Mouse (Mus musculus) kidney, embryonic 15.5 days (tissue): Measurements from ENCODE around the gene Siah3. TPM values are rescaled to one million over a fixed set of nuclear protein-coding genes. Genes with fewer than 3 reads are reported as not detected.

Experiments
- ATAC-seq: fragments of 200-750 bp; cut with Nextera tagmentation; replicated peaks from 2 replicates; pipeline ENCODE4 v1.8.0; 2017; ENCODE audit warnings: moderate TSS enrichment; ENCODE audit not compliant: low FRiP score
- H3K27ac ChIP-seq: fragments of 300-500 bp; sonication (generic); 2 replicates; pipeline ENCODE4 v1.5.1; 2015; ENCODE audit warnings: mild to moderate bottlenecking, inconsistent platforms
- H3K27me3 ChIP-seq: fragments of 300-500 bp; sonication (generic); 2 replicates; pipeline ENCODE4 v1.6.1; 2015; ENCODE audit warnings: inconsistent platforms
- H3K36me3 ChIP-seq: fragments of 300-500 bp; sonication (generic); 2 replicates; pipeline ENCODE4 v1.6.1; 2015; ENCODE audit warnings: inconsistent platforms
- H3K4me1 ChIP-seq: fragments of 300-500 bp; sonication (generic); 2 replicates; pipeline ENCODE4 v1.6.1; 2015; ENCODE audit warnings: inconsistent platforms
- H3K4me2 ChIP-seq: fragments of 300-500 bp; sonication (generic); 2 replicates; pipeline ENCODE4 v1.6.1; 2015; ENCODE audit warnings: moderate library complexity, mild to moderate bottlenecking, inconsistent platforms
- H3K4me3 ChIP-seq: fragments of 300-500 bp; sonication (generic); replicated peaks from 2 replicates; pipeline ENCODE4 v1.5.1; 2015; ENCODE audit warnings: mild to moderate bottlenecking, inconsistent platforms
- H3K9ac ChIP-seq: fragments of 300-500 bp; sonication (generic); 2 replicates; pipeline ENCODE4 v1.6.1; 2015; ENCODE audit warnings: mild to moderate bottlenecking, inconsistent platforms
- H3K9me3 ChIP-seq: fragments of 300-500 bp; sonication (generic); replicated peaks from 2 replicates; pipeline ENCODE4 v1.6.1; 2016; ENCODE audit warnings: inconsistent platforms
- WGBS: fragments of 180-500 bp; shearing (Covaris S2); methylation state at CpG from one replicate; pipeline ENCODE4 v1.1.7; 2015; ENCODE audit warnings: mixed read lengths; 5-methylcytosine and 5-hydroxymethylcytosine counted together
- polyA plus RNA-seq: library from polyadenylated mRNA; unstranded; fragments of >200 nt; fragmentation: Nextera tagmentation; extraction: Ambion mirVana; gene quantifications from 2 replicates; pipeline ENCODE4 v1.2.1, GENCODE M21; 2015

The Siah3 gene
- 0.14 and 0.19 TPM in 2 replicates for polyA plus RNA-seq

DNA sequence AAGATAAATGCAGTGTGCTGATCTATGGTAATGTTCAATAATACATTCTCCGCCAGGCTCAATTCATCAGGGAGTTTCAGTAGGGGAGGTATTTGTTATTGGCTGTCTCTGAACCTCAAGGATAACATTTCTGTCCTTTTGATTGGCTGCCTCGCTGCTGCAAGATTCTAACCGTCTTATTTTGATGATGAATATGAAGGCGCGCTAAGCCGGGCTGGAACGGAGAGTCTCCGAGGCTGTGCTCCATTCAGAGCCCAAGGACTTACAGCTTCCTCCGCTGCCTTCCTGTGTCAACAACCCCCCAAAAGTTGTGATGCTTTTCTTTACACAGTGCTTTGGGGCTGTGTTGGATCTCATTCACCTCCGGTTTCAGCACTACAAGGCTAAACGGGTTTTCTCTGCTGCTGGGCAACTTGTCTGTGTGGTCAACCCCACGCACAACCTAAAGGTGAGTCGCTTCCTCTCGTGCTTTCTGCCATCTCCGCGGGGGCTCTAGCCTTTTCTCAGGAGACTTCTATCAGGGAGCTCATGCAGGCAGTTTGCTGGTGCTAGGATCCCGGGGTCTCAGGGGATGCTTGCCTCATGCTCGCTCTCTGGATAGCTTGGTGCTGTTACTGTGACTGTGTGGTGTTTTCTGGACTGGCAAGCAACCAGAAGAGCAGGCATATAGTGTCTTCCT is at the start of gene Siah3:
TSS of gene Siah3 (plus strand) at position 240 of the 679 bp plus-strand sequence.
- H3K4me2 ChIP-seq, result peak within 1 kb of the TSS; percentile 74
- peak within 1 kb of the TSS; percentile 40 for H3K4me3 ChIP-seq
- WGBS, result 16% methylated on average over 18 of the region's 18 CpGs

GRCm38 (mm10) chr14:75409772-75410171 is 46.0 kb upstream of the Siah3 start:
- Histone ChIP-seq H3K9ac (no peak overlapping the region), H3K27me3 (no peaks in the 10 kb centered on the region), H3K36me3 (no peaks in the 10 kb centered on the region), H3K4me3 (no peak overlapping the region), H3K9me3 (0 out of 2 replicates have a peak, but pooled peaks cover 2% of the 10 kb centered on the region), H3K4me1 (peaks cover 7% of the 10 kb centered on the region; the same call in 1 of the 2 replicates), H3K4me2 (no peak overlapping the region), H3K27ac (0 out of 2 replicates have a peak overlapping the region, but pooled peaks have one; percentile 27)
- ATAC-seq, result no peak
- WGBS, result 70% methylated on average over 3 of the region's 3 CpGs

More for the DNA sequence above, at the start of gene Siah3:
- Histone ChIP-seq H3K36me3 (no peaks in the 10 kb centered on the region), H3K27me3 (peaks cover 30% of the 10 kb centered on the region), H3K9me3 (no peaks in the 10 kb centered on the region), H3K4me1 (peaks cover 22% of the 10 kb centered on the region), H3K9ac (0 out of 2 replicates have a peak within 1 kb of the TSS, but pooled peaks have one; percentile 23), H3K27ac (no peak within 1 kb of the TSS)
- no peak for ATAC-seq

GRCm38 (mm10) chr14:75410392-75410791 is 45.4 kb upstream of the Siah3 start:
- H3K9ac ChIP-seq, result no peak overlapping the region
- 0 out of 2 replicates have a peak, but pooled peaks cover 2% of the 10 kb centered on the region for H3K9me3 ChIP-seq
- H3K27me3 ChIP-seq, result no peaks in the 10 kb centered on the region
- no peak overlapping the region for H3K4me2 ChIP-seq
- H3K4me1 ChIP-seq, result peaks cover 7% of the 10 kb centered on the region; the same call in 1 of the 2 replicates
- no peak overlapping the region for H3K4me3 ChIP-seq
- 67% methylated on average over 4 of the region's 4 CpGs for WGBS
- no peaks in the 10 kb centered on the region for H3K36me3 ChIP-seq
- H3K27ac ChIP-seq, result no peak overlapping the region
- peak; percentile 86 for ATAC-seq

DNA sequence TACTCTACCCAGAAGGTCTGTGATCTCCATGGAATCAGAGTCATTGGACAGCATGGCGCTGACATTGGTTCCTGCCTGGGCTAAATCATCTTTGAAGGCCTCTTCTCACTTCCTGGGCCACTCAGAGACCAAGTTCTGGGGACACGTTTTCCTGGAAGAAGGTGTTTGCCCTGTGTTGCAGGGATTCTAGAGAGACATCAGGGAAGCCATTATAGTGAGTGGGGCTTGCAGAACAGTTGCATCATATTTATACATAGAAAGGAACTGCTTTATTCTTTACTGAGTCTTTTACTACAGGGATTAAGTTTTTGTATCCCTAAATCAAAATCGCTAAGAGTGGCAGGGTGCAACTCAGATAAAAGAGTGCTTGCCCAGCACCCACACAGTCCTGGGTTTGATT is 37.1 kb upstream of the Siah3 start:
- H3K4me1 ChIP-seq, result no peaks in the 10 kb centered on the region
- ATAC-seq, result no peak
- 78% methylated on average over 3 of the region's 3 CpGs for WGBS
- H3K27me3 ChIP-seq, result no peaks in the 10 kb centered on the region
- H3K4me3 ChIP-seq, result no peak overlapping the region
- no peak overlapping the region for H3K27ac ChIP-seq
- H3K9me3 ChIP-seq, result no peaks in the 10 kb centered on the region
- no peak overlapping the region for H3K4me2 ChIP-seq
- no peaks in the 10 kb centered on the region for H3K36me3 ChIP-seq
- no peak overlapping the region for H3K9ac ChIP-seq

DNA sequence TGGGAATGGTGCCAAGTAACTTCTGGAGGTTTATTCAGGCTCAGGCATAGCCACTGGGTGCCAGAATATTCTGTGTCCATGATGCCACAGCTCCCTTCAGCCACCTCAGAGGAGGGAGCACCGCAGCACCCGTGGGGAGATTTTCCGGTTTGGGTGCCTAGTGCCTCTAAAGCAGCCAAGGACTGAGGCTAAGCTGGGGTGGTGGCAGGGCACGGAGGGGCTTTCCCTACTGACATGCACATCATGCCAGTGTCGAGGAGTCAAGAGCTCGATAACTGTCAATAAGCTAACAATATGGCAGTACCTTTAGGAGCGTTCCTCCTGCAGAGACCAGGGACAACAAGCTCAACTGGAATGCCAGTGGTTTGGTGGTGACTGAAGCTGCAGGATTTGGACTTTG is 35.9 kb upstream of the Siah3 start:
- Histone ChIP-seq H3K36me3 (no peaks in the 10 kb centered on the region), H3K4me2 (no peak overlapping the region), H3K27ac (no peak overlapping the region), H3K4me1 (no peaks in the 10 kb centered on the region), H3K9me3 (no peaks in the 10 kb centered on the region), H3K4me3 (no peak overlapping the region), H3K27me3 (no peaks in the 10 kb centered on the region), H3K9ac (no peak overlapping the region)
- WGBS, result 91% methylated on average over 7 of the region's 7 CpGs
- ATAC-seq, result no peak

- Histone ChIP-seq H3K27me3 (no peaks in the 10 kb centered on the region), H3K4me1 (no peaks in the 10 kb centered on the region), H3K9ac (no peak overlapping the region), H3K36me3 (no peaks in the 10 kb centered on the region), H3K9me3 (no peaks in the 10 kb centered on the region), H3K4me3 (no peak overlapping the region), H3K27ac (no peak overlapping the region), H3K4me2 (no peak overlapping the region)
- no peak for ATAC-seq
- 63% methylated on average over 6 of the region's 6 CpGs for WGBS
Observed at GRCm38 (mm10) chr14:75420811-75421210, 35.0 kb upstream of the Siah3 start.

DNA sequence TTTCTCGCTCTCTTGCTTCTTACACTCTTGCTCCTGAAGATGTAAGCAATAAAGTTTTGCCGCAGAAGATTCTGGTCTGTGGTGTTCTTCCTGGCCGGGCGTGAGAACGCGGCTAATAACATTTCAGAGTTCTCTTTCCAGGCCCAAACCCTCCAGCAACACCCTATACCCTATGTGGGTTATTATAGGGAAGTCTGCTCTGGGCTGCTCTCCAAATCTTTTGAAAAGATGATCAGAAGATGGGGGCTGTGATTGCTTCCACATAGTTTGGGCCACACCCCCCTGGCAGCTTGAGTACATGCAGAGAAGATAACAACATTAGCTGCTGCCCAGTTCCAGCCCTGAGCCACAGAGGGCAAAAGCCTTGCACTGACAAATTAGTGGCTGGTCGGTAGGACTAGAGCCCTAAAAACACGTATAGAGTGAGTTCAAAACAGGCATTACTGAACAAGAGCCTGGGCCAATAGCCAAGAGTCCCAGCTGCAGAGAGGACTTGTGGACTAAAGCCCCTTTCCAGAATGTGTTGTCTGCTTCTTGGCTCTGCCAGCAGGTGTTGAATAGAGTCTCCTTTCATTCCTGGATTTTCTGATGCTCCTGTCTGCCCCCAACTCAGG is 24.5 kb upstream of the Siah3 start:
- Histone ChIP-seq H3K36me3 (no peaks in the 10 kb centered on the region), H3K4me3 (no peak overlapping the region), H3K4me1 (no peaks in the 10 kb centered on the region), H3K27ac (no peak overlapping the region), H3K9ac (no peak overlapping the region), H3K9me3 (no peaks in the 10 kb centered on the region), H3K4me2 (no peak overlapping the region), H3K27me3 (no peaks in the 10 kb centered on the region)
- 92% methylated on average over 7 of the region's 8 CpGs for WGBS
- no peak for ATAC-seq

GRCm38 (mm10) chr14:75432850-75433249 is 22.9 kb upstream of the Siah3 start:
- no peaks in the 10 kb centered on the region for H3K27me3 ChIP-seq
- 79% methylated on average over 10 of the region's 10 CpGs for WGBS
- H3K9ac ChIP-seq, result no peak overlapping the region
- H3K4me1 ChIP-seq, result no peaks in the 10 kb centered on the region
- H3K4me2 ChIP-seq, result no peak overlapping the region
- no peak for ATAC-seq
- no peak overlapping the region for H3K27ac ChIP-seq
- no peaks in the 10 kb centered on the region for H3K36me3 ChIP-seq
- H3K9me3 ChIP-seq, result no peaks in the 10 kb centered on the region
- no peak overlapping the region for H3K4me3 ChIP-seq

DNA sequence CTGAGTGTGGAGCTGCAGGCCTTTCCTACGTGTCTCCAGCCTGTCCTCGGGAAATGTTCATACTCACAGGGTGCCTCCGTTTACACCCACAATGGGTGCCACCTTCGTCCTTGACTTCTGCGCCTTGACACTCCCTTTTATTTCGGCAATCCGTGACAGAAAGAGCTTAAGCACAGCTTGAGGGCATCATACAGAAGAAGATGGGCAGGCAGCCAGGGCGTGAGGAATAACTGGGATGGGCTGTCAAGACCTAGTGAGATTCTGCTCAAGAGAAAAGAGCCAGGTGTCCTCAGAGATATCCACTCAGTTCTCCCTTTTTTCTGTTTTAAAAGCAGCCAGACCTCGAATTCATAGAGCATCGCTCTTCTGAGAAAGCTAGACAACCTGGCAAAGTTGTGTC is 21.2 kb upstream of the Siah3 start:
- Histone ChIP-seq H3K4me2 (no peak overlapping the region), H3K4me1 (no peaks in the 10 kb centered on the region), H3K9ac (no peak overlapping the region), H3K4me3 (no peak overlapping the region), H3K27me3 (no peaks in the 10 kb centered on the region), H3K36me3 (no peaks in the 10 kb centered on the region), H3K9me3 (no peaks in the 10 kb centered on the region), H3K27ac (no peak overlapping the region)
- 79% methylated on average over 10 of the region's 10 CpGs for WGBS
- ATAC-seq, result no peak

DNA sequence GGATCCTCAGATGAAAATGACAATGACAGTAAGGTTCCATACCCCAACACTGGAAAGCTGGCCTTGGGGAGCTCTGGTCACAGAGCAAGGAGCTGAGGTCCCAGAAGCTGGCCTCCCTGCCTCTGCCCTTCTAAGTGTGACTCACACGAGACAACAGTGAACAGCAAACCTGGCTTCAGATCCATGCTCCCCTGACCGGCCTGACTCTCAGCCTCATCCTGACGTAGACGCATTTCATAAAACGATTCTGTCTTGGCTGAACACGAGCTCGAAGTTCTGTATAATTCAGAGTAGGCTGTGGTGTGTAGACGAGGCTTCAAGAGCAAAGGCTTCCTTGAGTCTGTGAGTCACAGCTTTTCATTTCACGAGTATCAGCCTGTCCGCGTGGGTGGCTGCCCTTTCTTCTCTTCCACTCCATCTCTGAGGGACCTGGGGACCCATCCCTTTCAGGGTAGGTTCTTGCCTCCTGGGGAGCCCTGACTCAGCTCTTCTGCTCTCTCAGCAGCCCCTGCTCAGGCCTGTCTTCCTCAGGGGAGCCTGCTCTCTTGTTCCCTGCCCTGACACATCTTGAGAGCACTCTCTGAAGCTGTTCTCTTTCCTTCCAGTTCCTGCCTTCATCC is 11.2 kb upstream of the Siah3 start:
- Histone ChIP-seq H3K4me1 (peaks cover 16% of the 10 kb centered on the region), H3K27me3 (no peaks in the 10 kb centered on the region), H3K4me3 (no peak overlapping the region), H3K9me3 (no peaks in the 10 kb centered on the region), H3K9ac (no peak overlapping the region), H3K4me2 (no peak overlapping the region), H3K36me3 (no peaks in the 10 kb centered on the region), H3K27ac (no peak overlapping the region)
- no peak for ATAC-seq
- 76% methylated on average over 11 of the region's 11 CpGs for WGBS

DNA sequence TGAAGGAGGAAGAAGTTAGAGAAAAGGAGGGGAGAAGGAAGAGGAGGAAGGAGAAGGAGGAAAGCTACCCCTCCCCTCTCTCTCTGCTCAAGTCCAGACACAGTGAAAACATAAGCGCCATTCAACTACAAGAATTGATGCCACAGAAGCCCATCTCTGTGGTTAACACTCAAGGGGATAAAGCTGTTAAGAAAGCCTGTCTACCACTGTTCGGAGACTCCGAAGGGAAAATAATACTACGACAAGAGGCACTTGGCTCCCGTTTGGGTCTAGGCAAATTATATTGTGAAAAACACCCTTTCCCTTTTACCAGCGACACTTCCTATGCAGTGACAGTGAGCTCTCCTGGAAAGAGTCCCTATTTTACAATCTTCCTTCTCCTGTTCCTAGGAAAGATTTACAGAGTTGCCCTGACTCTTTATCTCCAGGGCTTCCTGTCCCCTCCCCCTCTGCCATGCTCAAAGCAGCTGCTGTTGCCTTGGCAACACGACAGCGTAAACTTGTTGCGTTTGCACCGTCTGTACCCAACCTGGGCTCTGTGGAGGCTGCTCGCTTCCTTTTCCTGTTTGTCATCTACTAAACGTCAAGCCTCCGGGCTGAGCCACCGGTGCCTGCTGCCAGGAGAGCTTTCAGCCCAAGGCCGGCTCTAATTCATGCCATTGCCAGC is 10.4 kb upstream of the Siah3 start:
- peaks cover 16% of the 10 kb centered on the region for H3K4me1 ChIP-seq
- peak overlapping the region; percentile 23; the same call in 1 of the 2 replicates for H3K9ac ChIP-seq

GRCm38 (mm10) chr14:75445948-75446281 is 9.9 kb upstream of the Siah3 start:
- Histone ChIP-seq H3K4me3 (peak overlapping the region; percentile 34), H3K9ac (peak overlapping the region; percentile 23; the same call in 1 of the 2 replicates), H3K36me3 (no peaks in the 10 kb centered on the region), H3K4me2 (peak overlapping the region; percentile 60), H3K4me1 (peaks cover 16% of the 10 kb centered on the region), H3K27ac (peak overlapping the region; percentile 51; the same call in 1 of the 2 replicates), H3K27me3 (no peaks in the 10 kb centered on the region), H3K9me3 (no peaks in the 10 kb centered on the region)
- WGBS, result 41% methylated on average over 6 of the region's 6 CpGs
- ATAC-seq, result no peak

More for the DNA sequence above, 10.4 kb upstream of the Siah3 start:
- ATAC-seq, result peak; percentile 89
- no peaks in the 10 kb centered on the region for H3K36me3 ChIP-seq
- no peaks in the 10 kb centered on the region for H3K27me3 ChIP-seq
- H3K4me3 ChIP-seq, result peak overlapping the region; percentile 34
- H3K4me2 ChIP-seq, result peak overlapping the region; percentile 60
- WGBS, result 5% methylated on average over 15 of the region's 15 CpGs
- H3K27ac ChIP-seq, result peak overlapping the region; percentile 51
- H3K9me3 ChIP-seq, result no peaks in the 10 kb centered on the region
